Mouse (Mus musculus): ENCODE measurements around the gene Tep1. TPM values are rescaled to one million over a fixed set of nuclear protein-coding genes. Genes with fewer than 3 reads are reported as not detected.

Tep1 gene
- total RNA-seq, 2 experiments from 2014 or later, result 19.1 to 20.6 TPM

GRCm38 (mm10) chr14:50795965-50796364, 74.4 kb downstream of the Tep1 start:
- DNase-seq (ENCODE audit: low spot score in 2 of 2), result no peak

DNA sequence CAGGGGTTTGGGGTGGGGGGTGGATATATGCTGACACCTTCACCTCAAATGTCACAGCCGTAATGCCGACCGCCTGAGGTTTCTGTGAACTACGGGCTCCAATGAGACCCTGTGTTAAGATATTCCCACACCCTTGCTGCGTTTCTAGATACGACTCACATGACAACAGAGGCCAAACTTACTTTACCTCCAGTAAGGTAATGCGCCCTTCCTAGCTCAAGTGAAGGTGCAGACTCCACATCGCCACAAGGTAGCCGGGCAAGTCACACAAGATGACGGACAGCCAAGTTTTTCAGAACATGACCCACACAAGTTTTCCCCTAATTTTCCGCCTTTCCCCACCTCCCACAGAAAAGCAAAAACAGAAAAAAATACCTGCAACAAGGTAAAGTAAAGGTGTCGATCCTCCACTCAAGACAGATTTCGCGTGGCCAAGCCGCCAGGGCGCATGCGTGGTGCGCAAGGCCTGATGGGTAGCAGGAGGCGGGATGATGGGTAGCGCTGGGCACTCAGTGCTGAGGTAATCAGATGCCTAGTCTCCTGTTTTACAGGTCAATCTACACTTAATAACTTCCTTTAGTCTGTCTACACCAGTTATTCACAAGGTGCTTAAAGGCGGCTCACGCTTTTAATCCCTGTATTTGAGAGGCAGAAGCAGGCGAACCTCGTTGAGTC, 75.0 kb downstream of the Tep1 start:
- no peak for DNase-seq (ENCODE audit: low spot score in 2 of 2)

- no peak for DNase-seq (ENCODE audit: low spot score in 2 of 2)
Measured at GRCm38 (mm10) chr14:50788157-50788556, 82.2 kb downstream of the Tep1 start.

DNA sequence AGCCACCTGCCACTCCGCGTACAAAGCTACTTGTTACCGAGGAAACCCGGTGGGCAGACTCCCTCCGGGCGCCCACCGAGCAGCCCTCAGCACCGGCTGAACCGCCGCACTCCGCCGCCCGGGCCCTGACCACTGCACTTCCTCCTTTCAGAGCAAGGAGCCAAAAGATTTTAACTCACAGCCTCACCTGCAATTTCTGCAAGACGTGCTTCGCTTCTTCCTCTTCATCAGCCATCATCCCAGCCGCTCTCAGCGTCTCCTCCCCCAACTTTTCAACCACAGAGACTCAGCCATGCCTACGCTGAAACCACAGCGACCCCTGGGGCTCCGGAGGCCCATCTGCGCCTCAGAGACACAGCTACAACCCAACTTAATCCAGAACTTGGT, 85.1 kb downstream of the Tep1 start, which contains the start of gene Ttc5:
Gene Ttc5, minus strand, starts transcription at position 269 of the 387 bp plus-strand sequence.
- peak; percentile 84 to 90 for DNase-seq (ENCODE audit: low spot score in 2 of 2)

DNA sequence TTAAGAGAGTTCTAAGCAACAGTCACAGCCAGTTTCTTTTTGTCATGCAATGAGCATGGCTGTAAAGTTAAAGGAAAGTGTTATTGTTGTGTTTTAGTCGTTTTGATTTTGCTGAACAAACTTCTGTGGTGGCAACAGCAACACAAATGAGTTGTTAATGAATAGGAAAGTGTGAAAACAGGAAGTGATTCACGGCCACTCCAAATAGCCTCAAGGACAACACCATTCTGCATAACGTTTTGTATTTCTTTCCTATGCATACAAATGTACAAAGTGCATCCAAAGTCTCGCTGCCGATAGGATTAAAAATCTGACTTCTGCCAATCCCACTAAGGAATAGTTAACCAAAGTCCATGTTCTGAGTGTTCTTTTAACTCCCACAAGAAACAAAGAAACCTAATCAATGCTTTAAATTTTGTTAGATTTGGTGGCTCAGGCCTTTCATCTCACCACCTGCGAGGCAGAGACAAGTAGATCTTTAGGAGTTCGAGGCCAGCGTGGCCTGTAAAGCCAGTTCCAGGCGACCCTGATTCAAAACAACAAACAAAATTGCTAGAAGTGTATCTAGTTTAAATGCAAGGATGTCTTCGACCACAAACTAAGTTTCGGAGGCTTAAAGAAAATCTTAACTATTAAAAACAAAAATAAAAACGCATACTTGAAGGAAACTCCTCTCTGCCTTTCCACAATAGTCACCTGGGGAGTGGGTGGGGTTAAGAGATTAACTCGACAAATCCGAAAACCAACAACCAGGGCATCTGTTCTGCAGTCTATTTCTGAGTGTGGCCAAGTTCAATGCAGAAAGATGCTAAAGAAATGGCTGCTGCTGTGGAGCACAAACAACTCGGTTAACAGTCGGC, 85.7 kb downstream of the Tep1 start:
- DNase-seq (ENCODE audit: low spot score in 2 of 2), result no peak

- no peak for DNase-seq (ENCODE audit: low spot score in 2 of 2)
Measured at GRCm38 (mm10) chr14:50782166-50782565, 88.2 kb downstream of the Tep1 start.

Other genes starting within 250 kb of the Tep1 start
- not detected for gene Olfr745, start 231.2 kb downstream of the Tep1 start, total RNA-seq (2021)
- gene Olfr746, start 223.5 kb downstream of the Tep1 start, total RNA-seq (2021), result not detected
- not detected for gene Olfr747, start 177.4 kb downstream of the Tep1 start, total RNA-seq (2021)
- not detected for gene Olfr748, start 163.2 kb downstream of the Tep1 start, total RNA-seq (2021)
- gene Olfr749, start 125.5 kb downstream of the Tep1 start, total RNA-seq (2021), result not detected
- gene Ttc5, start 85.0 kb downstream of the Tep1 start, total RNA-seq (2021), result 10 to 100 TPM; 61.8 to 71.8 TPM
- gene Ccnb1ip1, start 62.8 kb downstream of the Tep1 start, total RNA-seq (2021), result not detected
- 10 to 100 TPM; 48.2 to 57.3 TPM for gene Parp2, start 62.7 kb downstream of the Tep1 start, total RNA-seq (2021)
- gene Klhl33, start 26.9 kb upstream of the Tep1 start, total RNA-seq (2021), result 1 to 10 TPM; 1.4 to 1.7 TPM
- gene Osgep, start 54.3 kb upstream of the Tep1 start, total RNA-seq (2021), result 10 to 100 TPM; 62.9 to 66.0 TPM
- gene Apex1, start 54.4 kb upstream of the Tep1 start, total RNA-seq (2021), result 100 to 1,000 TPM; 100 to 106 TPM
- gene Pip4p1, start 60.3 kb upstream of the Tep1 start, total RNA-seq (2021), result 10 to 100 TPM; 49.5 to 57.8 TPM
- gene Pnp, start 60.5 kb upstream of the Tep1 start, total RNA-seq (2021), result 10 to 100 TPM; 36.8 to 39.4 TPM
- gene Gm49342, start 74.0 kb upstream of the Tep1 start, total RNA-seq (2021), result 10 to 100 TPM; 28.1 to 33.3 TPM
- 1 to 10 TPM; 1.4 to 2.5 TPM for gene Pnp2, start 85.4 kb upstream of the Tep1 start, total RNA-seq (2021)
- under 1 TPM in 1 of 2 experiments, not detected in 1; 0.25 TPM for gene Rnase10, start 137.2 kb upstream of the Tep1 start, total RNA-seq (2021)
- gene Rnase9, start 171.3 kb upstream of the Tep1 start, total RNA-seq (2021), result not detected
- gene Rnase11, start 179.6 kb upstream of the Tep1 start, total RNA-seq (2021), result not detected
- gene Rnase12, start 187.1 kb upstream of the Tep1 start, total RNA-seq (2021), result under 1 TPM in 1 of 2 experiments, not detected in 1; 0.64 TPM
- gene Olfr750, start 203.9 kb upstream of the Tep1 start, total RNA-seq (2021), result not detected
- gene Rnase4, start 220.5 kb upstream of the Tep1 start, total RNA-seq (2021), result 10 to 100 TPM; 59.1 to 73.4 TPM
- gene Ang, start 220.6 kb upstream of the Tep1 start, total RNA-seq (2021), result 10 to 100 TPM in 1 of 2 experiments, 1 to 10 TPM in 1; 9.9 to 10.7 TPM
- gene Eddm3b, start 243.9 kb upstream of the Tep1 start, total RNA-seq (2021), result under 1 TPM in 1 of 2 experiments, not detected in 1; 0.28 TPM